Mouse (Mus musculus): ENCODE data around the gene Rere. TPM values are rescaled to one million over a fixed set of nuclear protein-coding genes. Genes with fewer than 3 reads are reported as not detected.
"Not testable (repeated sequence)": the region's sequence is repeated elsewhere in the genome, so short reads cannot be mapped to it uniquely, and the experiment has no call there.

Gene Rere
- polyA plus RNA-seq, 1 experiment from 2014 or later: 5.9 TPM

- peak overlapping the region; percentile 25 for H3K4me3 ChIP-seq (replicated peaks)
Measured at GRCm38 (mm10) chr4:150544652-150545258, 263.3 kb downstream of the Rere start.

GRCm38 (mm10) chr4:150545775-150546174 lies 264.3 kb downstream of the Rere start:
- no peak overlapping the region for H3K27ac ChIP-seq
- no peak for ATAC-seq (ENCODE audit: low read depth)
- WGBS (ENCODE audit: insufficient replicate concordance): 80% methylated on average over 7 of the region's 7 CpGs

More at GRCm38 (mm10) chr4:150544652-150545258, 263.3 kb downstream of the Rere start:
- H3K4me1 ChIP-seq (replicated peaks): peaks cover 36% of the 10 kb centered on the region
- H3K36me3 ChIP-seq: peaks cover 17% of the 10 kb centered on the region; the same call in 1 of the 2 replicates
- DNase-seq (peak; percentile 33), ATAC-seq (ENCODE audit: low read depth) (peak; percentile 84)
- H3K9ac ChIP-seq: peak overlapping the region; percentile 49
- H3K4me2 ChIP-seq: peak overlapping the region; percentile 52
- 20% methylated on average over 10 of the region's 10 CpGs for WGBS (ENCODE audit: insufficient replicate concordance)
- no peaks in the 10 kb centered on the region for H3K9me3 ChIP-seq (replicated peaks)
- peak overlapping the region; percentile 68 for H3K27ac ChIP-seq
- no peaks in the 10 kb centered on the region for H3K27me3 ChIP-seq

GRCm38 (mm10) chr4:150546296-150546695 lies 264.9 kb downstream of the Rere start:
- Histone ChIP-seq H3K36me3 (peaks cover 17% of the 10 kb centered on the region; the same call in 1 of the 2 replicates), H3K4me1 (replicated peaks) (peaks cover 44% of the 10 kb centered on the region)
- H3K9me3 ChIP-seq (replicated peaks); H3K4me3 ChIP-seq (replicated peaks); H3K27me3 ChIP-seq; H3K9ac ChIP-seq; ATAC-seq (ENCODE audit: low read depth); H3K4me2 ChIP-seq; DNase-seq; H3K27ac ChIP-seq: not testable (repeated sequence)
- 84% methylated on average over 4 of the region's 4 CpGs for WGBS (ENCODE audit: insufficient replicate concordance)

More at GRCm38 (mm10) chr4:150545775-150546174, 264.3 kb downstream of the Rere start:
- H3K27me3 ChIP-seq: no peaks in the 10 kb centered on the region
- DNase-seq: no peak
- H3K4me2 ChIP-seq: no peak overlapping the region
- H3K4me1 ChIP-seq (replicated peaks): peaks cover 41% of the 10 kb centered on the region
- H3K36me3 ChIP-seq: peaks cover 17% of the 10 kb centered on the region; the same call in 1 of the 2 replicates
- H3K4me3 ChIP-seq (replicated peaks): no peak overlapping the region
- no peak overlapping the region for H3K9ac ChIP-seq
- no peaks in the 10 kb centered on the region for H3K9me3 ChIP-seq (replicated peaks)

- Histone ChIP-seq H3K27ac (no peak overlapping the region), H3K4me1 (replicated peaks) (peaks cover 54% of the 10 kb centered on the region), H3K4me2 (no peak overlapping the region), H3K36me3 (peaks cover 17% of the 10 kb centered on the region; the same call in 1 of the 2 replicates), H3K9ac (no peak overlapping the region), H3K9me3 (replicated peaks) (no peaks in the 10 kb centered on the region), H3K4me3 (replicated peaks) (no peak overlapping the region), H3K27me3 (no peaks in the 10 kb centered on the region)
- 78% methylated on average over 9 of the region's 9 CpGs for WGBS (ENCODE audit: insufficient replicate concordance)
- no peak for DNase-seq
- no peak for ATAC-seq (ENCODE audit: low read depth)
Measured at GRCm38 (mm10) chr4:150549393-150549792, 267.9 kb downstream of the Rere start.

- WGBS (ENCODE audit: insufficient replicate concordance): 85% methylated on average over 12 of the region's 12 CpGs
- H3K9ac ChIP-seq: no peak overlapping the region
- H3K4me1 ChIP-seq (replicated peaks): peaks cover 47% of the 10 kb centered on the region
- DNase-seq (no peak), ATAC-seq (ENCODE audit: low read depth) (no peak)
- H3K27ac ChIP-seq: no peak overlapping the region
- H3K4me2 ChIP-seq: no peak overlapping the region
- no peaks in the 10 kb centered on the region for H3K9me3 ChIP-seq (replicated peaks)
- H3K36me3 ChIP-seq: peaks cover 17% of the 10 kb centered on the region; the same call in 1 of the 2 replicates
- H3K4me3 ChIP-seq (replicated peaks): no peak overlapping the region
- H3K27me3 ChIP-seq: no peaks in the 10 kb centered on the region
Measured at GRCm38 (mm10) chr4:150549989-150550716, 268.7 kb downstream of the Rere start.

GRCm38 (mm10) chr4:150551390-150551789 lies 269.9 kb downstream of the Rere start:
- H3K4me1 ChIP-seq (replicated peaks): peaks cover 49% of the 10 kb centered on the region
- WGBS (ENCODE audit: insufficient replicate concordance): 73% methylated on average over 4 of the region's 4 CpGs
- H3K27ac ChIP-seq: no peak overlapping the region
- DNase-seq (no peak), ATAC-seq (ENCODE audit: low read depth) (no peak)
- H3K4me3 ChIP-seq (replicated peaks): no peak overlapping the region
- no peak overlapping the region for H3K4me2 ChIP-seq
- H3K9me3 ChIP-seq (replicated peaks): no peaks in the 10 kb centered on the region
- H3K9ac ChIP-seq: no peak overlapping the region
- peaks cover 9% of the 10 kb centered on the region; the same call in 1 of the 2 replicates for H3K36me3 ChIP-seq
- no peaks in the 10 kb centered on the region for H3K27me3 ChIP-seq

GRCm38 (mm10) chr4:150552751-150553600 lies 271.5 kb downstream of the Rere start:
- DNase-seq (no peak), ATAC-seq (ENCODE audit: low read depth) (0 out of 2 replicates have a peak, but pooled peaks have one; percentile 15)
- H3K4me3 ChIP-seq (replicated peaks): no peak overlapping the region
- no peak overlapping the region for H3K27ac ChIP-seq
- no peak overlapping the region for H3K4me2 ChIP-seq
- WGBS (ENCODE audit: insufficient replicate concordance): 24% methylated on average over 15 of the region's 15 CpGs
- H3K27me3 ChIP-seq: no peaks in the 10 kb centered on the region
- H3K9ac ChIP-seq: no peak overlapping the region
- peaks cover 59% of the 10 kb centered on the region for H3K4me1 ChIP-seq (replicated peaks)
- 0 out of 2 replicates have a peak, but pooled peaks cover 5% of the 10 kb centered on the region for H3K36me3 ChIP-seq
- H3K9me3 ChIP-seq (replicated peaks): no peaks in the 10 kb centered on the region

- no peak for ATAC-seq (ENCODE audit: low read depth)
- no peak for DNase-seq
- Histone ChIP-seq H3K4me2 (peak overlapping the region; percentile 41; the same call in 1 of the 2 replicates), H3K36me3 (no peaks in the 10 kb centered on the region), H3K9me3 (replicated peaks) (no peaks in the 10 kb centered on the region), H3K27ac (peak overlapping the region; percentile 72), H3K27me3 (no peaks in the 10 kb centered on the region), H3K9ac (no peak overlapping the region), H3K4me1 (replicated peaks) (peaks cover 54% of the 10 kb centered on the region), H3K4me3 (replicated peaks) (no peak overlapping the region)
Measured at GRCm38 (mm10) chr4:150555783-150556182, 274.3 kb downstream of the Rere start.

- H3K27ac ChIP-seq: peak overlapping the region; percentile 72
- H3K27me3 ChIP-seq: no peaks in the 10 kb centered on the region
Measured at GRCm38 (mm10) chr4:150556382-150557221, 275.2 kb downstream of the Rere start.

GRCm38 (mm10) chr4:150557289-150557688 lies 275.8 kb downstream of the Rere start:
- not testable (repeated sequence) for H3K9me3 ChIP-seq (replicated peaks); DNase-seq; H3K27me3 ChIP-seq; H3K4me3 ChIP-seq (replicated peaks); H3K9ac ChIP-seq; H3K36me3 ChIP-seq; H3K4me2 ChIP-seq; ATAC-seq (ENCODE audit: low read depth)
- WGBS (ENCODE audit: insufficient replicate concordance): 33% methylated on average over 3 of the region's 3 CpGs
- Histone ChIP-seq H3K27ac (0 out of 2 replicates have a peak overlapping the region, but pooled peaks have one; percentile 1), H3K4me1 (replicated peaks) (peaks cover 46% of the 10 kb centered on the region)

More at GRCm38 (mm10) chr4:150556382-150557221, 275.2 kb downstream of the Rere start:
- peak; percentile 39 for ATAC-seq (ENCODE audit: low read depth)
- peak overlapping the region; percentile 41 for H3K4me2 ChIP-seq
- WGBS (ENCODE audit: insufficient replicate concordance): 7% methylated on average over 17 of the region's 17 CpGs
- no peaks in the 10 kb centered on the region for H3K36me3 ChIP-seq
- no peak overlapping the region for H3K4me3 ChIP-seq (replicated peaks)
- DNase-seq: peak; percentile 29
- H3K9ac ChIP-seq: peak overlapping the region; percentile 34
- peaks cover 50% of the 10 kb centered on the region for H3K4me1 ChIP-seq (replicated peaks)
- no peaks in the 10 kb centered on the region for H3K9me3 ChIP-seq (replicated peaks)

Data from liver, embryonic 13.5 days (tissue).